Mouse (Mus musculus): ENCODE results near the gene Tshb. TPM values are rescaled to one million over a fixed set of nuclear protein-coding genes. Genes with fewer than 3 reads are reported as not detected.
A peak's percentile ranks its signal among the peaks of the same experiment; 100 is the strongest.

The Tshb gene
- polyA plus RNA-seq, 1 experiment = 0.26 TPM

- DNase-seq (ENCODE audit: extremely low spot score in 1 of 2, low spot score in 1 of 2) = no peak
Measured at GRCm38 (mm10) chr3:102738161-102738901, 44.2 kb downstream of the Tshb start.

- no peak for DNase-seq (ENCODE audit: extremely low spot score in 1 of 2, low spot score in 1 of 2)
Measured at GRCm38 (mm10) chr3:102737106-102737505, 45.4 kb downstream of the Tshb start.

- DNase-seq (ENCODE audit: extremely low spot score in 1 of 2, low spot score in 1 of 2) = no peak
Measured at GRCm38 (mm10) chr3:102736436-102736835, 46.1 kb downstream of the Tshb start.

GRCm38 (mm10) chr3:102735638-102736037, 46.9 kb downstream of the Tshb start:
- DNase-seq (ENCODE audit: extremely low spot score in 1 of 2, low spot score in 1 of 2) = no peak

GRCm38 (mm10) chr3:102735031-102735558, 47.4 kb downstream of the Tshb start:
- no peak for DNase-seq (ENCODE audit: extremely low spot score in 1 of 2, low spot score in 1 of 2)

- peak in 1 of 2 experiments; percentile 40 for DNase-seq (ENCODE audit: extremely low spot score in 1 of 2, low spot score in 1 of 2)
Measured at GRCm38 (mm10) chr3:102734313-102735030, 48.0 kb downstream of the Tshb start, which contains the start of gene Tspan2. Gene Tspan2, plus strand, starts transcription at chr3:102734529.

GRCm38 (mm10) chr3:102733936-102734312, 48.6 kb downstream of the Tshb start:
- peak in 1 of 2 experiments; percentile 58 for DNase-seq (ENCODE audit: extremely low spot score in 1 of 2, low spot score in 1 of 2)

GRCm38 (mm10) chr3:102733050-102733449, 49.5 kb downstream of the Tshb start:
- DNase-seq (ENCODE audit: extremely low spot score in 1 of 2, low spot score in 1 of 2) = no peak

GRCm38 (mm10) chr3:102732619-102733018, 49.9 kb downstream of the Tshb start:
- no peak for DNase-seq (ENCODE audit: extremely low spot score in 1 of 2, low spot score in 1 of 2)

- DNase-seq (ENCODE audit: extremely low spot score in 1 of 2, low spot score in 1 of 2) = no peak
Measured at GRCm38 (mm10) chr3:102731112-102731511, 51.4 kb downstream of the Tshb start.

- DNase-seq (ENCODE audit: extremely low spot score in 1 of 2, low spot score in 1 of 2) = no peak
Measured at GRCm38 (mm10) chr3:102729416-102729815, 53.1 kb downstream of the Tshb start.

Other genes starting within 250 kb of the Tshb start
- gene Tspan2, start 48.2 kb downstream of the Tshb start, polyA plus RNA-seq (2012; rRNA removed) = 46.1 and 50.2 TPM in 2 replicates
- gene Sycp1, start 153.4 kb upstream of the Tshb start, polyA plus RNA-seq (2012; rRNA removed) = not detected in 2 replicates
- 0.04 TPM in 1 of 2 replicates, not detected in the other for gene Nr1h5, start 181.4 kb upstream of the Tshb start, polyA plus RNA-seq (2012; rRNA removed)
- 34.4 and 36.9 TPM in 2 replicates for gene Sike1, start 213.0 kb upstream of the Tshb start, polyA plus RNA-seq (2012; rRNA removed)
- gene Csde1, start 237.7 kb upstream of the Tshb start, polyA plus RNA-seq (2012; rRNA removed) = 88.3 and 91.6 TPM in 2 replicates